In genomic region chr5:120714314-120714713, GRCm38 (mm10) we compare ENCODE assay signal across 9 mouse cellular contexts. TPM values are rescaled to one million over a fixed set of nuclear protein-coding genes. Genes with fewer than 3 reads are reported as not detected.
DNase-seq lines count a peak whose midpoint lies in the region; ATAC-seq and TF ChIP-seq lines count a peak whose summit lies in the region.
"Had no signal": no experiment of that assay in that cellular context is flagged by ENCODE, and none has a peak within 500 bp of the region (broad histone marks: within the 10 kb centered on the region; RNA-seq: fewer than 3 reads in every experiment).

No protein-coding gene starts in this region.

- TF ChIP-seq RAD21 in CH12.LX (IDR thresholded peaks at IDR 0.05; ENCODE audit: low read depth, low read length), result peak; percentile 93

- DNase-seq in 3134 (ENCODE audit: extremely low read depth, insufficient read length, low spot score) (peak; percentile 23), CH12.LX (ENCODE audit: extremely low read depth) (peak; percentile 71)
- peak; percentile 34 for DNase-seq in c-Kit-positive CD71-positive TER-119-positive erythroid progenitor cells, embryonic 14.5 days (ENCODE audit: low spot score)
- DNase-seq in frontal cortex, postnatal 14 days (ENCODE audit: low spot score in 2 of 2), result peak; percentile 62 to 78
- peak; percentile 83 for DNase-seq in kidney, postnatal 10 days
- peak; percentile 58 for DNase-seq in lung, postnatal 0 days (ENCODE audit: low spot score)
- peak; percentile 76 to 88 for DNase-seq in right cerebral cortex, postnatal 10 days (ENCODE audit: low spot score in 2 of 2)
- peak; percentile 31 to 50 for DNase-seq in urinary bladder, postnatal 36 days (ENCODE audit: low spot score in 2 of 2)

- H3K9me3 ChIP-seq in CH12.LX (replicated peaks; ENCODE audit: low read length), result peaks cover 6% of the 10 kb centered on the region
- H3K9me3 ChIP-seq in lung, postnatal 0 days (ENCODE audit: low read length), result no peaks in the 10 kb centered on the region
- H3K9me3 ChIP-seq: heart, embryonic 15.5 days had no signal

- no peak for TF ChIP-seq POLR2A in CH12.LX (IDR thresholded peaks at IDR 0.05; ENCODE audit: low read depth, low read length)

- peaks cover 11% of the 10 kb centered on the region for H3K27me3 ChIP-seq in CH12.LX (replicated peaks)
- peaks cover 30% of the 10 kb centered on the region for H3K27me3 ChIP-seq in lung, postnatal 0 days (replicated peaks; ENCODE audit: insufficient read depth, low read length)

- dilution Hi-C loops in CH12.LX (cut with MboI; ENCODE audit: extremely low pct_ligation_motif_present, extremely low pct_unique_long_range_greater_than_20kb, low sequenced_read_pairs), result no loop called here

- no peak overlapping the region for H3K9ac ChIP-seq in CH12.LX (ENCODE audit: insufficient read depth, low read depth)
- no peak overlapping the region for H3K9ac ChIP-seq in lung, postnatal 0 days (replicated peaks; ENCODE audit: low read depth)
- H3K9ac ChIP-seq: heart, embryonic 15.5 days had no signal

- 3% methylated on average over 16 of the region's 16 CpGs for WGBS in lung, postnatal 0 days

- H3K36me3 ChIP-seq in CH12.LX (replicated peaks in 1 of 2; ENCODE audit: control insufficient read depth in 1 of 2, insufficient read depth in 1 of 2, low read length in 1 of 2), result no peaks in the 10 kb centered on the region
- H3K36me3 ChIP-seq in lung, postnatal 0 days (ENCODE audit: insufficient read depth, low read length), result no peaks in the 10 kb centered on the region
- H3K36me3 ChIP-seq: heart, embryonic 15.5 days had no signal

- H3K4me3 ChIP-seq in CH12.LX (replicated peaks in 1 of 3; ENCODE audit: low read depth in 2 of 3, low read length in 2 of 3, poor library complexity in 1 of 3), result no peak overlapping the region
- H3K4me3 ChIP-seq in lung, postnatal 0 days (ENCODE audit: low read depth, low read length), result no peak overlapping the region
- H3K4me3 ChIP-seq: heart, embryonic 15.5 days had no signal

- in situ Hi-C loops in CH12.LX (cut with MboI; ENCODE audit: low pct_ligation_motif_present, low pct_unique_long_range_greater_than_20kb, low sequenced_read_pairs), result loop anchor here (5.0 to 25.0 kb wide), 3 partner anchors 37 to 202 kb away; partner anchors contain the start of genes Plbd2 and Slc8b1

- 0 out of 2 replicates have a peak overlapping the region, but pooled peaks have one; percentile 19 for H3K4me2 ChIP-seq in CH12.LX (ENCODE audit: insufficient read depth, low read depth, poor library complexity, severe bottlenecking)
- no peak overlapping the region for H3K4me2 ChIP-seq in lung, postnatal 0 days (replicated peaks; ENCODE audit: low read depth, low read length)
- H3K4me2 ChIP-seq: heart, embryonic 15.5 days had no signal

- TF ChIP-seq EP300 in CH12.LX (IDR thresholded peaks at IDR 0.05; ENCODE audit: low read length), result no peak
- no peak for TF ChIP-seq EP300 in lung, postnatal 0 days (IDR thresholded peaks at IDR 0.05)

- no peak overlapping the region for H3K27ac ChIP-seq in CH12.LX (ENCODE audit: insufficient read depth, low read depth)
- H3K27ac ChIP-seq in lung, postnatal 0 days (ENCODE audit: low read length), result no peak overlapping the region
- H3K27ac ChIP-seq: heart, embryonic 15.5 days had no signal

- TF ChIP-seq CTCF in CH12.LX (conservative IDR thresholded peaks at IDR 0.05 in 1 of 2, IDR thresholded peaks at IDR 0.05 in 1 of 2; ENCODE audit: low read depth in 2 of 2, low read length in 2 of 2), result peak; percentile 72 to 96
- peak; percentile 86 for TF ChIP-seq CTCF in lung, postnatal 0 days (IDR thresholded peaks at IDR 0.05)

- no peaks in the 10 kb centered on the region for H3K79me2 ChIP-seq in CH12.LX (replicated peaks; ENCODE audit: control insufficient read depth, extremely low read depth, insufficient read depth, poor library complexity, severe bottlenecking)

- H3K4me1 ChIP-seq in CH12.LX (ENCODE audit: control insufficient read depth in 1 of 2, insufficient read depth in 2 of 2), result peaks cover 9 to 21% of the 10 kb centered on the region in 2 experiments; a peak in 3 of 4 replicates
- H3K4me1 ChIP-seq in lung, postnatal 0 days (ENCODE audit: insufficient read depth, low read depth, low read length), result no peaks in the 10 kb centered on the region

- no peak for ATAC-seq in lung, postnatal 0 days

TF ChIP-seq in CH12.LX, 34 proteins besides CTCF, POLR2A, EP300 and RAD21:
- TF ChIP-seq ZC3H11A (IDR thresholded peaks at IDR 0.05; ENCODE audit: low read depth, low read length) (peak; percentile 82), CHD2 (IDR thresholded peaks at IDR 0.05; ENCODE audit: low read length) (no peak), ELF1 (IDR thresholded peaks at IDR 0.05; ENCODE audit: low read depth, low read length) (peak; percentile 59), SMC3 (IDR thresholded peaks at IDR 0.05; ENCODE audit: low read depth, low read length) (peak; percentile 96), IRF4 (IDR thresholded peaks at IDR 0.05; ENCODE audit: low read depth, low read length) (0 out of 2 replicates have a peak, but pooled peaks have one; percentile 13)
TF ChIP-seq in CH12.LX: peak in this region for 4.

RNA-seq across cellular contexts. Expression of gene Dtx1, which starts 2.6 kb away (rescaled TPM):
- total RNA-seq in CH12.LX (2012; rRNA removed), result 3.2 and 3.9 TPM in 2 replicates
- total RNA-seq in CH12.LX (2014; rRNA removed), result 0.30 and 0.98 TPM in 2 replicates
- polyA plus RNA-seq in CH12.LX (2012; ENCODE audit: insufficient read length, low read depth), result 2.1 and 2.9 TPM in 2 replicates
- 0.48 and 0.70 TPM in 2 replicates for polyA plus RNA-seq in lung, postnatal 0 days (2015; fragmentation: Nextera tagmentation; extraction: Ambion mirVana)

RNA-seq across cellular contexts. Expression of gene Oas2, which starts 35.3 kb away (rescaled TPM):
- not detected in 2 replicates for total RNA-seq in CH12.LX (2012; rRNA removed)
- total RNA-seq in CH12.LX (2014; rRNA removed), result not detected in 2 replicates
- not detected in 2 replicates for polyA plus RNA-seq in CH12.LX (2012; ENCODE audit: insufficient read length, low read depth)
- 0.21 and 0.31 TPM in 2 replicates for polyA plus RNA-seq in lung, postnatal 0 days (2015; fragmentation: Nextera tagmentation; extraction: Ambion mirVana)

Comparison
In these comparisons a context has a peak if more than half of its experiments do, and no peak if none do; other contexts are left out.
1. DNase-seq: peak in every context shown above with its lines; median percentile 83 in kidney, postnatal 10 days; 82 in right cerebral cortex, postnatal 10 days; 71 in CH12.LX; 70 in frontal cortex, postnatal 14 days; 58 in lung, postnatal 0 days; 40 in urinary bladder, postnatal 36 days; 34 in c-Kit-positive CD71-positive TER-119-positive erythroid progenitor cells, embryonic 14.5 days; 23 in 3134.